Mouse (Mus musculus) MEL (cell line): ENCODE results near the gene Hspa12b. TPM values are rescaled to one million over a fixed set of nuclear protein-coding genes. Genes with fewer than 3 reads are reported as not detected.

ENCODE experiments used
- DNase-seq: peaks from one replicate; pipeline ENCODE4 v3.0.0; 2011; ENCODE audit warnings: low read depth, low spot score
- H3K27ac ChIP-seq: 2 replicates; pipeline ENCODE4 v1.5.1; 2012; ENCODE audit warnings: low read depth, mild to moderate bottlenecking, control low read depth, low read length, moderate library complexity; ENCODE audit not compliant: control insufficient read depth
- H3K27me3 ChIP-seq, 2 experiments: fragments of 150-350 bp in 1 of 2; sonication (generic) in 1 of 2; 2 replicates each; pipeline ENCODE4 v1.6.1; 2012; ENCODE audit warnings: low read length in 2 of 2, mild to moderate bottlenecking in 2 of 2, improper control_type of control experiment in 1 of 2, moderate library complexity in 1 of 2; ENCODE audit not compliant: insufficient read depth in 2 of 2, control insufficient read depth in 1 of 2
- H3K36me3 ChIP-seq, 2 experiments: 2 replicates each; pipeline ENCODE4 v1.6.1; 2012 to 2014; ENCODE audit warnings: low read length in 2 of 2, improper control_type of control experiment in 1 of 2, inconsistent platforms in 1 of 2, mild to moderate bottlenecking in 1 of 2; ENCODE audit not compliant: insufficient read depth in 2 of 2, control insufficient read depth in 1 of 2
- H3K4me1 ChIP-seq, 2 experiments: fragments of 150-350 bp in 1 of 2; sonication (generic) in 1 of 2; 2 replicates each; pipeline ENCODE4 v1.6.1; 2012; ENCODE audit warnings: low read length in 2 of 2, improper control_type of control experiment in 1 of 2, mild to moderate bottlenecking in 1 of 2; ENCODE audit not compliant: insufficient read depth in 2 of 2, control insufficient read depth in 1 of 2
- H3K4me3 ChIP-seq, 2 experiments: fragments of 150-350 bp in 1 of 2; sonication (generic) in 1 of 2; 2 replicates each; pipeline ENCODE4 v1.5.1; 2012; ENCODE audit warnings: low read depth in 2 of 2, low read length in 2 of 2, mild to moderate bottlenecking in 2 of 2, moderate library complexity in 2 of 2, control low read depth in 1 of 2, improper control_type of control experiment in 1 of 2; ENCODE audit not compliant: control insufficient read depth in 1 of 2, insufficient read depth in 1 of 2
- H3K79me2 ChIP-seq: 2 replicates; pipeline ENCODE4 v1.6.1; 2012; ENCODE audit warnings: mild to moderate bottlenecking, low read length, moderate library complexity; ENCODE audit not compliant: control insufficient read depth, poor library complexity, insufficient read depth
- H3K9ac ChIP-seq: 2 replicates; pipeline ENCODE4 v1.6.1; 2012; ENCODE audit warnings: low read depth, mild to moderate bottlenecking, control low read depth, low read length, moderate library complexity; ENCODE audit not compliant: control insufficient read depth, poor library complexity, severe bottlenecking
- H3K9me3 ChIP-seq: fragments of 150-350 bp; sonication (generic); replicated peaks from 2 replicates; pipeline ENCODE4 v1.6.1; 2012; ENCODE audit warnings: mild to moderate bottlenecking, low read length, improper control_type of control experiment, moderate library complexity; ENCODE audit not compliant: insufficient read depth
- CHD1 ChIP-seq: IDR thresholded peaks from 2 replicates; pipeline ENCODE4 v1.6.1; 2012; ENCODE audit warnings: low read depth, mild to moderate bottlenecking, inconsistent platforms, low read length, improper control_type of control experiment
- CHD2 ChIP-seq: IDR thresholded peaks from 2 replicates; pipeline ENCODE4 v1.6.1; 2011; ENCODE audit warnings: low read length, improper control_type of control experiment
- E2F4 ChIP-seq: IDR thresholded peaks from 2 replicates; pipeline ENCODE4 v1.6.1; 2011; ENCODE audit warnings: low read depth, low read length, improper control_type of control experiment, borderline replicate concordance
- ELF1 ChIP-seq: IDR thresholded peaks from 2 replicates; pipeline ENCODE4 v1.6.1; 2014; ENCODE audit warnings: low read depth, mild to moderate bottlenecking, inconsistent platforms, low read length, improper control_type of control experiment, moderate library complexity
- GABPA ChIP-seq: IDR thresholded peaks from 2 replicates; pipeline ENCODE4 v1.6.1; 2012; ENCODE audit warnings: low read depth, mild to moderate bottlenecking, inconsistent platforms, low read length, improper control_type of control experiment, moderate library complexity
- GATA1 ChIP-seq: IDR thresholded peaks from 2 replicates; pipeline ENCODE4 v1.6.1; 2011; ENCODE audit warnings: low read depth, low read length, improper control_type of control experiment
- HCFC1 ChIP-seq: IDR thresholded peaks from 2 replicates; pipeline ENCODE4 v1.6.1; 2012; ENCODE audit warnings: low read depth, mild to moderate bottlenecking, inconsistent platforms, low read length, improper control_type of control experiment, moderate library complexity
- JUND ChIP-seq: IDR thresholded peaks from 2 replicates; pipeline ENCODE4 v1.6.1; 2011; ENCODE audit warnings: low read depth, mild to moderate bottlenecking, improper control_type of control experiment, low read length
- MAFK ChIP-seq: IDR thresholded peaks from 2 replicates; pipeline ENCODE4 v1.6.1; 2011; ENCODE audit warnings: low read depth, mild to moderate bottlenecking, low read length, improper control_type of control experiment, borderline replicate concordance
- MAX ChIP-seq: IDR thresholded peaks from 2 replicates; pipeline ENCODE4 v1.6.1; 2011; ENCODE audit warnings: low read length, improper control_type of control experiment
- MAZ ChIP-seq: IDR thresholded peaks from 2 replicates; pipeline ENCODE4 v1.6.1; 2012; ENCODE audit warnings: low read depth, mild to moderate bottlenecking, inconsistent platforms, low read length, improper control_type of control experiment
- MYB ChIP-seq: IDR thresholded peaks from 2 replicates; pipeline ENCODE4 v1.6.1; 2011; ENCODE audit warnings: mild to moderate bottlenecking, low read depth, low read length, improper control_type of control experiment
- MYC ChIP-seq: IDR thresholded peaks from 2 replicates; pipeline ENCODE4 v1.6.1; 2011; ENCODE audit warnings: low read depth, mild to moderate bottlenecking, low read length, improper control_type of control experiment, moderate library complexity
- NELFE ChIP-seq: IDR thresholded peaks from 2 replicates; pipeline ENCODE4 v1.6.1; 2011; ENCODE audit warnings: low read depth, low read length, improper control_type of control experiment
- POLR2A ChIP-seq, 2 experiments: IDR thresholded peaks; 2 replicates each; pipeline ENCODE4 v1.6.1; 2011 to 2012; ENCODE audit warnings: low read length in 2 of 2, mild to moderate bottlenecking in 2 of 2, control low read depth in 1 of 2, improper control_type of control experiment in 1 of 2, low read depth in 1 of 2, moderate library complexity in 1 of 2; ENCODE audit not compliant: control insufficient read depth in 1 of 2, insufficient read depth in 1 of 2, poor library complexity in 1 of 2
- POLR2AphosphoS2 ChIP-seq: IDR thresholded peaks from 2 replicates; pipeline ENCODE4 v1.6.1; 2011; ENCODE audit warnings: low read length, improper control_type of control experiment
- POLR2AphosphoS5 ChIP-seq: IDR thresholded peaks from 2 replicates; pipeline ENCODE4 v1.6.1; 2012; ENCODE audit warnings: low read depth, borderline replicate concordance, mild to moderate bottlenecking, inconsistent platforms, low read length, moderate library complexity, mixed read lengths
- RAD21 ChIP-seq: IDR thresholded peaks from 2 replicates; pipeline ENCODE4 v1.6.1; 2011; ENCODE audit warnings: mild to moderate bottlenecking, low read depth, low read length, improper control_type of control experiment
- RCOR1 ChIP-seq: IDR thresholded peaks from 2 replicates; pipeline ENCODE4 v1.6.1; 2012; ENCODE audit warnings: low read depth, mild to moderate bottlenecking, inconsistent platforms, low read length, improper control_type of control experiment
- SMC3 ChIP-seq: IDR thresholded peaks from 2 replicates; pipeline ENCODE4 v1.6.1; 2011; ENCODE audit warnings: low read depth, low read length, improper control_type of control experiment
- TAL1 ChIP-seq: IDR thresholded peaks from 2 replicates; pipeline ENCODE4 v1.6.1; 2012; ENCODE audit warnings: mild to moderate bottlenecking, inconsistent platforms, low read length, moderate library complexity, mixed read lengths
- TCF12 ChIP-seq: IDR thresholded peaks from 2 replicates; pipeline ENCODE4 v1.6.1; 2014; ENCODE audit warnings: low read depth, mild to moderate bottlenecking, inconsistent platforms, low read length, improper control_type of control experiment, moderate library complexity
- UBTF ChIP-seq: IDR thresholded peaks from 2 replicates; pipeline ENCODE4 v1.6.1; 2012; ENCODE audit warnings: low read depth, mild to moderate bottlenecking, inconsistent platforms, low read length, improper control_type of control experiment, moderate library complexity, borderline replicate concordance; ENCODE audit not compliant: insufficient read depth
- USF1 ChIP-seq: IDR thresholded peaks from 2 replicates; pipeline ENCODE4 v1.6.1; 2014; ENCODE audit warnings: low read depth, mild to moderate bottlenecking, inconsistent platforms, low read length, improper control_type of control experiment, moderate library complexity
- USF2 ChIP-seq, 2 experiments: IDR thresholded peaks; 2 replicates each; pipeline ENCODE4 v1.6.1; 2011 to 2012; ENCODE audit warnings: improper control_type of control experiment in 2 of 2, low read length in 2 of 2, borderline replicate concordance in 1 of 2, inconsistent platforms in 1 of 2, low read depth in 1 of 2, mild to moderate bottlenecking in 1 of 2; ENCODE audit not compliant: insufficient read depth in 1 of 2
- ZKSCAN1 ChIP-seq: IDR thresholded peaks from 2 replicates; pipeline ENCODE4 v1.6.1; 2012; ENCODE audit warnings: low read depth, mild to moderate bottlenecking, inconsistent platforms, low read length, improper control_type of control experiment, moderate library complexity
- polyA plus RNA-seq, 2 experiments: library from polyadenylated mRNA; stranded (reverse) in 1 of 2; unstranded in 1 of 2; fragments of >175 nt in 1 of 2; fragments of >200 nt in 1 of 2; gene quantifications; 2 replicates each; pipeline versions ENCODE4 v1.2.1 to v1.2.4; 2012; ENCODE audit warnings: low replicate concordance in 2 of 2, low read depth in 1 of 2; ENCODE audit not compliant: insufficient read length in 2 of 2, insufficient read depth in 1 of 2, missing spikeins in 1 of 2
- total RNA-seq: library from RNA; depleted of rRNA; stranded (reverse); fragments of 300-350 nt; gene quantifications from 2 replicates; pipeline ENCODE4 v1.2.3, GENCODE M21; 2012

Gene Hspa12b
- total and polyA plus RNA-seq, 3 experiments, result 0.04 to 1.2 TPM; not detected in 1

DNA sequence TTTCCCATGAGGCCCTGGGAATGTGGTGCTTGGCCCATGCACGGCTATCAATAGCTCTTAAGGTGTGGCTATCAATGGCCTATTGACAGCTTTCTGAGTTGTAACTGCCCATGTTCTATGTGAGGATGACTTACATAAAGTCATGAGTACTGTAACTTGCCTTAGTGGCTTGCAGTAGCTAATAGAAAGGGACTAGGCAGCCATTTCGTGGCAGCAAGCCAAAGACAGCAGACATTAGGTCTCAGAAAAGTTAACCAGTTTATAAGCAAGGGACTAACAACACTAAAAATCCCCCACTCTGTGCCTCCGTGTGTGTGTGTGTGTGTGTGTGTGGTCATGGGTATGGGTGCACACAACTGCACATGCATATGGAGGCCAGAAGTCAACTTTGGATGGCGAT lies 42.9 kb upstream of the Hspa12b start:
- H3K36me3 ChIP-seq, result no peaks in the 10 kb centered on the region
- no peaks in the 10 kb centered on the region for H3K9me3 ChIP-seq
- H3K4me1 ChIP-seq, result no peaks in the 10 kb centered on the region; a peak in 2 of 4 replicates
- no peak overlapping the region for H3K27ac ChIP-seq
- DNase-seq, result no peak
- H3K79me2 ChIP-seq, result no peaks in the 10 kb centered on the region
- H3K9ac ChIP-seq, result no peak overlapping the region
- H3K27me3 ChIP-seq, result no peaks in the 10 kb centered on the region
- TF ChIP-seq CHD1 (no peak), UBTF (no peak), CHD2 (no peak), SMC3 (no peak), POLR2A (IDR thresholded peaks at IDR 0.05; ENCODE audit: control insufficient read depth in 1 of 2, insufficient read depth in 1 of 2, low read depth in 1 of 2, low read length in 2 of 2, poor library complexity in 1 of 2) (no peak), RCOR1 (no peak), USF1 (no peak), MAX (no peak), POLR2AphosphoS5 (no peak), MYB (no peak), ZKSCAN1 (no peak), USF2 (IDR thresholded peaks at IDR 0.05; ENCODE audit: borderline replicate concordance in 1 of 2, insufficient read depth in 1 of 2, low read depth in 1 of 2, low read length in 2 of 2) (no peak)
- no peak overlapping the region for H3K4me3 ChIP-seq

DNA sequence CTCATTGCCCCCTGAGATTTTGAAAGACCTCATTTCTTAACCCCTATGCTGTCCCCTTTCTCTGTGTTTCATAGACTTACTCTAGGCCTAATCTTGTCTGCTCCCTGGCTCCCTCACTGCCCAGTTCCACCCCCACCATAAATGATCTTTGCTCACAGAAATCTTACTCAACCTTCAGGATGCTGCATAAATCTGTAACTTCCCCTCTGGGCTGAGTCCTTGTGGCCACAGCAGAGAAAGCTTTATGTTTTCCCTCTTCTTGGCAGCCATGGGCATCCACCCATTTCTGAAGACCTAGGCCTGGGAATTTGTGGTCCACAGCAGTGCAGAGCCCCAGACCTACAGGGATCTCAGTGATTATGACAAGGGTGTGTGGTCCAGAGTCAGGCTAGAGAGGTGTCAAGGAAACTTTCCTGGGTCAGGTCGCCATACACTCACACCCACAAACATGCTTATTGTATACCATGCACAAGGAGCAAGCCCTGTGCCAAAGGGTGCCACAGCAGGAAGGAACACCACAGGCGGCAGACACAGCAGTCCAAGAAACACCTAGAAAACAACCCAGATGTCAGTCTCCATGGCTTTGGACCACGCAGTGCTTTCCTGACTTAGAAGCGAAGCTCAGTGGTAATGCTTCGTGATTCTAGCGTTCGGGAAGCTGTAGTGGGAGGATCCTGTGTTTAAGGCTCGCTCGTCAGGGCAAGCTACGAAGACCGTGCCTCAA lies 40.3 kb upstream of the Hspa12b start, which contains the start of gene Siglec1:
Siglec1 (minus strand) TSS at position 99 of the 724 bp plus-strand sequence.
- Histone ChIP-seq H3K4me3 (no peak within 1 kb of the TSS), H3K27ac (no peak within 1 kb of the TSS), H3K9ac (no peak within 1 kb of the TSS), H3K79me2 (no peaks in the 10 kb centered on the region), H3K4me1 (no peaks in the 10 kb centered on the region; a peak in 2 of 4 replicates), H3K27me3 (no peaks in the 10 kb centered on the region), H3K9me3 (no peaks in the 10 kb centered on the region), H3K36me3 (no peaks in the 10 kb centered on the region)
- TF ChIP-seq HCFC1 (no peak), TCF12 (no peak), GATA1 (no peak), GABPA (no peak), RAD21 (no peak), POLR2AphosphoS5 (no peak), MAZ (no peak), USF1 (no peak), NELFE (no peak), E2F4 (no peak), TAL1 (no peak), POLR2AphosphoS2 (no peak), ELF1 (no peak), MAFK (no peak), JUND (no peak), MYC (no peak), MYB (no peak), POLR2A (IDR thresholded peaks at IDR 0.05; ENCODE audit: control insufficient read depth in 1 of 2, insufficient read depth in 1 of 2, low read depth in 1 of 2, low read length in 2 of 2, poor library complexity in 1 of 2) (no peak)
- no peak for DNase-seq
